Mouse (Mus musculus) duodenum, adult 2 months (tissue): ENCODE results near the gene F930015N05Rik. TPM values are rescaled to one million over a fixed set of nuclear protein-coding genes. Genes with fewer than 3 reads are reported as not detected.

ENCODE experiments used
- polyA plus RNA-seq: library from polyadenylated mRNA; depleted of rRNA; stranded (reverse); fragments of >200 nt; gene quantifications from 2 replicates; pipeline ENCODE4 v1.2.3, GENCODE M21; 2012; ENCODE audit warnings: low replicate concordance; rRNA removed

F930015N05Rik gene
- polyA plus RNA-seq, result 0.11 and 0.35 TPM in 2 replicates

DNA sequence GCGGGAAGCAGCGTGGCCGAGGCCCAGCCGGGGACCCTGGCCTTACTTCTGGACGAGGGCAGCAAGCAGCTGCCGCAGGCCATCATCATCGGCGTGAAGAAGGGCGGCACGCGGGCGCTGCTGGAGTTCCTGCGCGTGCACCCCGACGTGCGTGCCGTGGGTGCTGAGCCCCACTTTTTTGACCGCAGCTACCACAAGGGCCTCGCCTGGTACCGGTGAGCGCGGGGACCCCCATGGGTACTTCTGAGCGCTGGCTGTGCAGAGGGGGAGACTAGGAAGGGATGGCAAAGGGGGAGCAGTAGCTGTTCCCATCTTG lies at the start of gene F930015N05Rik:
Gene F930015N05Rik (minus strand): TSS at position 242 of the 316 bp plus-strand sequence.

GRCm38 (mm10) chr11:64434611-64435545 lies 1.6 kb downstream of the F930015N05Rik start, which contains the start of gene Hs3st3a1:
Hs3st3a1 (plus strand) TSS chr11:64435332.

Other genes starting within 250 kb of the F930015N05Rik start
- gene Hs3st3a1, start 1.3 kb downstream of the F930015N05Rik start, polyA plus RNA-seq, result 0.25 and 0.30 TPM in 2 replicates